Mouse (Mus musculus): ENCODE data around the gene Zfp667. TPM values are rescaled to one million over a fixed set of nuclear protein-coding genes. Genes with fewer than 3 reads are reported as not detected.
"Not testable (repeated sequence)": the region's sequence is repeated elsewhere in the genome, so short reads cannot be mapped to it uniquely, and the experiment has no call there.

Gene Zfp667
- total RNA-seq, 4 experiments from 2014 or later, result 2.9 to 4.9 (median 4.2) TPM

DNA sequence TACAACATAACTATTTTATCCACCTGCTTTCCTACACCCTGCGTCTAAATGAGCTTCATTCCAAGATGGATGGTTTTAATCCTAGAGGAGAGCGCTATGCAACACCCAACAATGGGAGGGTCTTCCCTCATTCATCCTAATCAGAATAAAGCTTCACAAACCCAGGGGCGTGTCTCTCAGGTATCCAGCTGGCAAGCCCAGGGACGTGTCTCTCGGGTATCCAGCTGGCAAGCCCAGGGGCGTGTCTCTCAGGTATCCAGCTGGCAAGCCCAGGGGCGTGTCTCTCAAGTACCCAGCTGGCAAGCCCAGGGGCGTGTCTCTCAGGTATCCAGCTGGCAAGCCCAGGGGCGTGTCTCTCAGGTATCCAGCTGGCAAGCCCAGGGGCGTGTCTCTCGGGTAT is 14.4 kb downstream of the Zfp667 start:
- DNase-seq (ENCODE audit: low spot score), result not testable (repeated sequence)

DNA sequence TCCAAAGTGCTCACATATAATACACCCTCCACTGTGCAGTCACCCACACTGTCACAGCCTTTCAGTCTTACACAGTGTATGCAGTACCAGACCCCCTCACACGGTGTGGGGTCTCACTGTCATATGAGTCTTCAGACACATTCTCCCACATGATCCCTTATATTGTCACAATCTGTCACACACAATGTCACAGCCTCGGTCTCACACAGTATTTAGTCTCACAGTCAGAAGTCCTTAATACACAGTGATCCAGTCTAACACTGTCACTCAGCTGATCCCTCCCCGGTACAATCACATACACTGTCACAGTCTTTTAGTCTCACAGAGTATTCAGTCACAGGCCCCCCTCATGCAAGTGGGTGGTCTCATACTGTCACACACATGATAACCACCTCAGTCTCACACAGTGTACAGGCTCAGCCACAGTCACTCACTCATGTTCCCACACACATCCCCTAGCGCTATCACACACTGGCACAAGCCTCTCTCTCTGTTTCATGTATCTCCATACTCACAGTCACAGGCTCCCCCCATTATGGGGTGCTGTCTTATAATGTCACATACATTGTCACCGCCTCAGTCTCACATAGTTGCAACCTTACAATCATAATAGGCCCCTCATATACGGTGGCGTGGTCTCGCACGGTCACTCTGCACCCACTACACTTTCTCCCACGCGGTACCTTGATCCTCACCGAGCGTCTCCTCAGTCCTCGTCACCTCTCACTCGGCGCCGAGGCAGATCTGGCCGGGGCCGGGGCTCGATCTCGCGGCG is 44.3 kb downstream of the Zfp667 start:
- DNase-seq (ENCODE audit: low spot score), result peak; percentile 2

DNA sequence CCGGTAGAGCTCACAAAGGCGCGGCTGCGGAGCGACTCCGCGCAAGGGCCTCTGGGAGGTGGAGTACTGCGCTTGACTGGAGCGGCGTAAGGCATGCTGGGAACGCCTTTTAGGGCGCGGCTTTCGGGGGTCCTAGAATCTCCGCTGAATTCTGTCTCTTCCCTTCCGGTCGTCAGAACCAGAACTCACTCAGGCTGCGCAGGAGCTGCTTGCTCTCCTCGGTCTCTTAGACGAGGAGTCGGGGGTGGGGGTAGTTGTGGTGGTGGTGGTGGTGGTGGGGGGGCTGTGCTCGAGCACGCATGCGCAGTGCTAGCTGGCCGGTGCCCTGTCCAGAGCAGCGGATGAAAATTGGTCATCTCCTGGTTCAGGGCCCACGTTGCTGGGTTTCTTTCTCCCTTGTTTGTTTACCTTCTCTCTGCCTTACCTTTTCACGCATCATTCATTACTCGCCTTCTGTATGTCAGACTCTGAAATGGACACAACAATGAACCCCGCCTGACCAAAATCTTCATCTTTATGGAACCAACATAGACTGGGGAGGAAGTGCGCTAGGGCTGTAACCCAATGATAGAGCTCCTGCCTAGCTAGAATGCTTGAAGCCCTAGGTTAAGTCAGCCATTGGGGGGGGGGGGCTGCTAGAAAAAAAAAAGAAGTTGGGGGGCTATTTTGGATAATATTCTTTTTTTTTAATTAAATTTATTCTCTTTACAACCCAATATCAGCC is 45.0 kb downstream of the Zfp667 start, which contains the start of gene Zfp583:
Gene Zfp583 (minus strand): TSS at position 53 of the 724 bp plus-strand sequence.
- peak; percentile 74 for DNase-seq (ENCODE audit: low spot score)

DNA sequence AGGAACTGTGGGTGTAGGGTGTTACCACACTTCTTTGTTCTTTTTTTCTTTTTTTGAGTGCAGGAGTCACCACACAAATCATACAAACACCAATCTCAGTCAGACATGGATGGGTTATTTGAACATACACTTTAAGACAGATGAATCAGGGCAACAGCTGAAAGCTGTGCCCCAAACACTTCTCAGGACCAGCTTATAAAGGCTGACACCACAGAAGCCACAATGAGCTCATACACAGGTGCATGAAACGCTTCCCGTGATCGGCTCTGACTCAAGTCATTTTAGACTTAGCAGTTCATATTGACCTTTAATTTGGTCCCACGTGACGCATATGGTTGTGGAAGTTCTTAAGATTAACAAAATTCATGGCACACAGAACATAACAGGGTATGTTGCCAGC is 53.5 kb downstream of the Zfp667 start:
- no peak for DNase-seq (ENCODE audit: low spot score)

DNA sequence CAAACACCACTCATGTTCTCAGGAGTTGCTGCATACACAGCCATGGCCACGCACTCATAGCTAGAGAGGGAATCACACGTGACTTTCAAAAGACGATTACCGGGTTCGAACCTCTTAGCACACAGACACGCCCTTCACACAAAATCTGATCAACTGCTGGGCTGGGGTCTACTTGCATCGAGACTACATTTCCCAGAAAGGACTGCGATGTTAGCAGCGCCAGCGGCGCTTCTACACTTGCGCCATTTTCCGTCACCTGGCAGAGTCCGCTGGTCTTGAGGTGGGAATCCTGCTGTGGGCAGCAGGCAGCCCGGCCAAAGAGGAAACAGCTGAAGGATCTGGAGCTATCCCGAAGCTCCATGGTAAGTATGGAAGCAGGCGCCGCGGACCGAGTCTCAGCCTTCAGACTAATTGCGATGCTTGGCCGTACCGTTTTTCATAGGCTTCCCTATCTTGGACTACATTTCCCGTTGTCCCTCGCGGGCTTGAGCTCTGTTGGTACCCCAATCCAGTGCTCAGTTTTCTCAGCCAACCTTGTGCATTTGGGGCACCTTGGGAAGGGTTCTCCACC is 57.2 kb downstream of the Zfp667 start, which contains the start of gene Gm3854:
Gene Gm3854 (plus strand): TSS at position 259 of the 571 bp plus-strand sequence.
- peak; percentile 51 for DNase-seq (ENCODE audit: low spot score)

DNA sequence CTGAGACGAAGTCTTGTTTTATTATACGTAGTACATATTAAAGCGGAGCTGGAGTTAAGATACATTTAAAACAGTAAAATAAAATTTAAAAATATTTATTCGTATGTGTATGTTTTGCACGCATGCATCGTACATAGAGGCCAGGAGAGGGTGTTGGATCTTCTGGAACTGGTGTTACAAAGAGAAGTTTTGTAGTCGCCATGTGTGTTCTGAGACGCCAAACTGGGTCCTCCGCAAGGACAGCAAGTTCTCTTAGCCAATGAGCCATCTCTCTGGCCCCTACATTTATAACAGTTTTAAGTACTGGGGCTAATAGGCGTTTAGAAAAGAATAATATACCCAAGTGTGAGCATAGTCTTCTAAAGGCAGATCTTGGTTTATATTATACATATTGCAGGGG is 57.7 kb downstream of the Zfp667 start:
- no peak for DNase-seq (ENCODE audit: low spot score)

Other genes with a start within 250 kb of the Zfp667 start
- not detected for gene Nlrp4c, start 241.4 kb upstream of the Zfp667 start, total RNA-seq (2022)
- gene Zfp787, start 130.6 kb upstream of the Zfp667 start, total RNA-seq (2022), result 10 to 100 TPM; 24.7 to 29.4 (median 28.0) TPM
- gene Zfp444, start 114.4 kb upstream of the Zfp667 start, total RNA-seq (2022), result 10 to 100 TPM in 2 of 4 experiments, 1 to 10 TPM in 2; 7.0 to 10.3 (median 9.9) TPM
- not detected for gene Galp, start 89.5 kb upstream of the Zfp667 start, total RNA-seq (2022)
- gene Zscan5b, start 64.3 kb upstream of the Zfp667 start, total RNA-seq (2022), result not detected
- gene Epp13, start 33.9 kb upstream of the Zfp667 start, total RNA-seq (2022), result not detected
- gene Zfp583, start 44.7 kb downstream of the Zfp667 start, total RNA-seq (2022), result 1 to 10 TPM; 1.7 to 3.2 (median 1.9) TPM
- under 1 TPM; 0.17 to 0.44 (median 0.32) TPM for gene Gm3854, start 57.2 kb downstream of the Zfp667 start, total RNA-seq (2022)
- gene Zfp78, start 76.7 kb downstream of the Zfp667 start, total RNA-seq (2022), result 1 to 10 TPM; 2.2 to 3.8 (median 2.9) TPM
- 1 to 10 TPM; 2.2 to 5.0 (median 3.2) TPM for gene Zfp28, start 96.7 kb downstream of the Zfp667 start, total RNA-seq (2022)
- not detected for gene Smim17, start 112.1 kb downstream of the Zfp667 start, total RNA-seq (2022)
- not detected for gene Gm20715, start 123.7 kb downstream of the Zfp667 start, total RNA-seq (2022)
- not detected for gene Olfr1344, start 152.1 kb downstream of the Zfp667 start, total RNA-seq (2022)
- gene Olfr1336, start 169.6 kb downstream of the Zfp667 start, total RNA-seq (2022), result not detected
- not detected for gene Olfr1346, start 180.5 kb downstream of the Zfp667 start, total RNA-seq (2022)
- not detected for gene Olfr5, start 200.4 kb downstream of the Zfp667 start, total RNA-seq (2022)
- gene Olfr1347, start 213.2 kb downstream of the Zfp667 start, total RNA-seq (2022), result not detected
- gene Olfr1348, start 222.2 kb downstream of the Zfp667 start, total RNA-seq (2022), result not detected
- gene Olfr1349, start 236.4 kb downstream of the Zfp667 start, total RNA-seq (2022), result not detected

All from heart, adult 8-10 months (tissue).